Mouse (Mus musculus) retina, postnatal 7 days (tissue): ENCODE results near the gene Rock2.
A peak's percentile ranks its signal among the peaks of the same experiment; 100 is the strongest.

Experiments used
- DNase-seq: peaks from one replicate; pipeline ENCODE4 v3.0.0-alpha.2; 2012; ENCODE audit warnings: low read depth, low spot score

Gene Rock2

DNA sequence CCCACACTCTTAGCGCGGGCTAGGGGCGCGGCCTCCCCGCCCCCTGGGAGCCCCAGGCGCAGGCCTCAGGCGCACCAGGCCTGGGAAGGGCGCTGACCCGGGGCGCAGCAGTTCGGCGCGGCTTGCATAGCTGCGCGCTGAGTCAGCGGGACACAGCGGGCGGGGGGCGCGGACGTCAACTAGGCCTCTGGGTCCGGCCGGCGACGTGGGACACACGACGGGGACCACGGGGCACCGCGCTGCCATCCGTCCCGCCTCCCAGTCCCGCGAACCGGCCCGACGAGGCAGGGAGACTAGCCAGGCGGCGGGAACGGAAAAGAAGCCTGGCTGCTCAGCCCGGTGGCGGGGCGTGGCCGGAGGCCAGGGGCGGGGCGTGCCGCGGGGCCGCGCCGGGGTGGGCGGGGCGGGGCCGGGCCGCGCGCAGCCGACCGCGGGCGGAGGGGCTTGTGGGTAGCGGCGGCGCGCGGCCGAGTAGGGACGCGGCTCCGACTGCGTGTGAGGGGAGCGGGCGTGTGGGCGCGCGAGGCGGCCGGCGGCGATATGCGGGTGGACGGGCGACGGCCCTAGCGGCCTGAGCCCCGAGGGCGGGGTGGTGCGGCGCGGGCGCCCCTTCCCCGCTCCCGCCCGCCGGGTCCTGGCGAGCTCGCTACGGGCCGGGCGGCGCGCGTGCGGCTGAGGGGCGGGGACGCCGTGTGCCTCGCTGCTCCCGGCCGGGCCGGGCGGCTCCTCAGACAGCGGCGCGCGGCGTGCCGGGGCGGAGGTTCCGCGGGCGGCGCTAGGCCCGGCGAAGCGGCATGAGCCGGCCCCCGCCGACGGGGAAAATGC is at the start of gene Rock2:
Gene Rock2 (plus strand): TSS at position 500 of the 825 bp plus-strand sequence.
- peak; percentile 78 for DNase-seq

DNA sequence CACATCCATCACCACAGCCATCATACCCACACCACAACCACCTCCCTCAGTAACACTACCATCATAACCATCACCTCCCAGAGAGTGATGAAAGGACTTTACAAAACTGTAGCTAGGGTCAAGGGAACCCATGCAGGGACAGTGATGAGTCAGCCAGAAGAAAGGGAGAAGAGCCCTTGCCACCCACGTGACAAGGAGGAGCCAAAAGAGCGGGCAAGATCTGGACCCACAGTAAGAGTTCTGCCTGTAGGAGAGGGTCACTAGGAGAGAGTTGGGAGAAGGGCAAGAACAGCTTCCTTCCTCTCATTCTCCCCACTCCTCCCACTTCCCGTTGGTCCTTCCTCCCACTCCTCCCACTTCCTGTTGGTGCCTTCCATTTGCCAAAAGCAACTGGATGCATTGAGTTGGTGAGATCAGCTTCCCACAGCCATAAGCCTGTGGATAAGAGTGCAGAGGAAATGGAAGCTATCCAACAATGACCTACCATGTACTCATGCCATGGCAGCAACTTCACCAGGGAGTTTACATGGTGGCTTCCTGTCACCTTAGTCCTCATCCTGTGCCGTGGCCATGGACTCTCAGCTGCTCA is 47.4 kb upstream of the Rock2 start:
- DNase-seq: no peak

DNA sequence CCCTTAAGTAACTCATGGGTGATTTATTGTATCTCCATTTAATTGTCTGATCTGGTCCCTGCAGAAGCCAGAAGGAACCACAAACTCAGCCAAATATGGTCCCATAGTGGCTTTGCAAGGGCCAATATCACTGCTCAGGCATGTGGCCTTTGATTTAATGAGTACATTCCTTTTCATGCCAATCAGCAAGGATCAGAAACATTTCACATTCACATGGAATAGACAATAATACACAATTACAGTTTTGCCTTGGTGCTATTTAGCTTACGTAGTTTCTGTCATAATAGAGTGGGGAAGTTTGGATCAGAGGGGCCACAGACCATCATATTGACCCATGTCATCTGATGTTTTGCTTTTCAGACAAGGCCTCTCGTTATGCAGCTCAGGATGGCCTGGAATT is 46.2 kb upstream of the Rock2 start:
- no peak for DNase-seq

- no peak for DNase-seq
These were observed 44.9 kb upstream of the Rock2 start for GRCm38 (mm10) chr12:16849821-16850220.

DNA sequence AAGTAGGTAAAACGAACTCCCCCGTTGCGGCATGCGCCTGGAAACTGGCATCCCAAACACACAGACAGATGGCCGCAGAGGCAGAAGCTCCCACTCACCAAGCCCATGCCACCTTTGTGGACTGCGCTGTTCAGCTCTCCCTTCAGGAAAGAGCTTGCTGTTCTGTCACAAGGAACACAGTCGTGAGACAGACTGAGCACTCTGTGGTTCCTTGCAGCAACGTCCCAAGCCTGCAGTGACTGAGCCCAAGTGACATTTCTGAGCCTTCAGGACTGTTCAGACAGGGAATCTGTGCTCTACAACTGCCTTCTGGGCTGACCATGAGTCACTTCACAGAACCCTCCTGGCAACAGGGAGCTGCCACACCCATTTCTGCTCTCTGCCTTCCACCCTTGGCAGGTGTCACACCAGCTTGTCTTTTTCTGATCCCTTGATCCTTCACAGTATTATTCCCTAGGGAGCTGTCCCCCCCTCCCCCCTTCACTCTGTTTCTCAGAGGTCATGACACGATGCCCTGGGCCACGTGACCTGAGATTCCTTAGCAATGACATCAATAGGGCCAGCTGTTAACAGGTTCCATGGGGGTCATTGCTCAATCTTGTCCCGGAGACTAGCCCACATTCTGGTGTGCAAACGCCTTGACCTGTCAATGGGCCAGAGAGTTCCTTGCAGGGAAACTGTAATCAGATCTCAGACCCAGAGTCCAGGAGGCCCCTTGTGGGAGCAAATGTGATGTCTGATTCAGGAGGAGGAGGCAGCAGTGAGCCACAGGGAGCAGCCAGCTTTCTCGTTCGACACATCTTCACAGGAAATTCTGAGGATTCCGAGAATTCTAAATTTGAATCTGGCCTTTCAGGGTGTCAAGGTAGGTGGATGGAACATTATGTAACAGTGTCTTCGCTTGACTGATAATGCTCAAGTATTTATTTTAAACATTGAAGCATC is 44.0 kb upstream of the Rock2 start:
- DNase-seq: no peak

GRCm38 (mm10) chr12:16853431-16854165 is 41.1 kb upstream of the Rock2 start:
- no peak for DNase-seq

- DNase-seq: no peak
These were observed 38.9 kb upstream of the Rock2 start for GRCm38 (mm10) chr12:16855632-16856305.

GRCm38 (mm10) chr12:16856306-16856679 is 38.4 kb upstream of the Rock2 start:
- DNase-seq: no peak

GRCm38 (mm10) chr12:16858081-16858480 is 36.6 kb upstream of the Rock2 start:
- DNase-seq: no peak

DNA sequence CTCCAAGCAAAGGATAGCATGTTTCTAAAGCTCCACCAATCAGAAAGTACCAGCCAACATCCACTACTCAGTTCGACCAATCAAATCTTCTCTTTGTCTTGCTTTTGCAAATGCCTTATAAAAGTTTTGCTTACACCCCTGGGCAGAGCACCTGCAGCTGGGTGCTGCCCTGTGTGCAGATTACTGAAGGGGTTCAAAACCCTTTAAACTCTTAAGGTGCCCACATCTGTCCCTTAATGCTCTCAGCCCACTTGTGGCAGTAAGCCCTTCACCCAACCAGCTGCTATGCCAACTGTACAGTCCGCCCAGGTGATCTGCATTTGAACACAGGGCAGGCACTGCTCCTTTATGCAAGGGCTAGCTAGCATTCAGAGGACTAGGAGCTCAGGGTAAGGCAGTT is 34.9 kb upstream of the Rock2 start:
- DNase-seq: no peak

GRCm38 (mm10) chr12:16860533-16860932 is 34.2 kb upstream of the Rock2 start:
- DNase-seq: no peak

DNA sequence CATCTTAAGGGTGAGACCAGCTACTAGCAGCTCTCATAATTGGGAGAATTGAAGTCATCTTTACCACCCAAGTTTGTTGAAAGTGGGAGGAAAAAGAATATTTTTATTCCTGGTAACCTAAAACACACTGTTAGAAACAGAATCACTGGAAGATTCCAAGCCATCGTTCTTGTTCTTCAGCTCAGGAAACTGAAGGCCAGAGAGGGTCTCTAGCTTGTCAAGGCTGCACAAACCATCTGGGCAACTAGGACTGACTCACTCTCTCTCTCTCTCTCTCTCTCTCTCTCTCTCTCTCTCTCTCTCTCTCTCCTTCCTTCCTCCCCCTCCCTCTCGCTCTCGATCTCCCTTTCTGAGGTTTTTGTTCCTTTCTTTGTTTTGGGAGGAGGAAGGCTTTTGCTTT is 33.7 kb upstream of the Rock2 start:
- no peak for DNase-seq

DNA sequence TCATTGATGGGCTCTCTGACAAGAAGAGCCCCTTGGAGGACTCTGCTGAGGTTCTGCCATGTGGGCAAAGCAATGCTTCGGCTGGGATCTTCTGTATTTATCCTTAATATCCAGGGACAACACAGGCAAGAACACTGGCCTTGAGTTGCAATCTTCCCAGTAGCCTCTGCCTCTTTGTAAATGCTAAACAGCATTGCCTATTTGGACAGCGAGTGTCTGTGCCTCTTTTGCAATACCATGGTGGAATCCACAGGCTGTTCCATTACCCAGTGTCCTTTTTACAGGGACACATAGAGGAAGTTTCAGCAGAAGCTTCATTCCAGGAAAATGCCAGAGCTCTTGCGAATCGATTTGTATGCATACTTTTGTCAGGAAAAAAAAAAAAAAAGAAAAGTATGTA is 30.2 kb upstream of the Rock2 start:
- no peak for DNase-seq

DNA sequence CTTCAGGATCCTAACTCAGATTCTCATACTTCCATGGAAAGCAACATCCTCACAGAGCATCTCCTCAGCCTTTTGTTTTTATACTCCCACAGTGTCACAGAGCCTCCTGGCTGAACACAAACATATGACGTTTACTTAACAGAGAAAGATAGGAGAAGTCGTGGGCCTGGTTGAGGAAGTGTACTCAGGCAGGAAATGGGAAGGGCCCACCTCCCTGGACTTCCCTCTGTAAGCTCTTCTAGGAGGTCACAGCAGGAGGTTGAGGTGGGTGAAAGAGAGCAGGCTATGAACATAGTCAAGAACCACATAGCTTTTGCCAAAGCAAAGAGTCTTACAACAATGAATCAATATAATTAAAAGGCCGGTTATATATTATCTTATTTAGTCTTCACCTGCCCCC is 28.8 kb upstream of the Rock2 start:
- no peak for DNase-seq

- DNase-seq: no peak
These were observed 28.2 kb upstream of the Rock2 start for GRCm38 (mm10) chr12:16866460-16866859.

GRCm38 (mm10) chr12:16867306-16867705 is 27.4 kb upstream of the Rock2 start:
- no peak for DNase-seq

DNA sequence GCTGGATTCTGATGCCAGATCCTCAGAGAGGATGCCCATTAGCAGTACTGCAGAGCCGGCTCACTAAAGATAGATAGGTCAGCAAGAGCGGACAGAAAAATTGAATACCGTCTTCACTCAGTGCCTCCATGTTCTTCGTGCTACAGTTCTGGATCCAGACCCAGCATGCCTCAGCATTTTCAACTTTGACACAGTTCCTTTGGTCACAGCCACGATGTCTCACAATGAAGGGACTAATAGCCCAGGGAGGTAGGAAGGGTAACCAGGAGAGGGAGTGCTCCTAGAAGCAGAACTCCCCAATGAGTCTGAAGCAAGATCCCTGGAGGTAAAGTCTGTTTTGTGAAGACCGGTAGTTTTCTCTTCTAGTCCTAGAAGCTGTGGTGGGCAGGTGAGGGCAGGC is 26.1 kb upstream of the Rock2 start:
- DNase-seq: no peak

DNA sequence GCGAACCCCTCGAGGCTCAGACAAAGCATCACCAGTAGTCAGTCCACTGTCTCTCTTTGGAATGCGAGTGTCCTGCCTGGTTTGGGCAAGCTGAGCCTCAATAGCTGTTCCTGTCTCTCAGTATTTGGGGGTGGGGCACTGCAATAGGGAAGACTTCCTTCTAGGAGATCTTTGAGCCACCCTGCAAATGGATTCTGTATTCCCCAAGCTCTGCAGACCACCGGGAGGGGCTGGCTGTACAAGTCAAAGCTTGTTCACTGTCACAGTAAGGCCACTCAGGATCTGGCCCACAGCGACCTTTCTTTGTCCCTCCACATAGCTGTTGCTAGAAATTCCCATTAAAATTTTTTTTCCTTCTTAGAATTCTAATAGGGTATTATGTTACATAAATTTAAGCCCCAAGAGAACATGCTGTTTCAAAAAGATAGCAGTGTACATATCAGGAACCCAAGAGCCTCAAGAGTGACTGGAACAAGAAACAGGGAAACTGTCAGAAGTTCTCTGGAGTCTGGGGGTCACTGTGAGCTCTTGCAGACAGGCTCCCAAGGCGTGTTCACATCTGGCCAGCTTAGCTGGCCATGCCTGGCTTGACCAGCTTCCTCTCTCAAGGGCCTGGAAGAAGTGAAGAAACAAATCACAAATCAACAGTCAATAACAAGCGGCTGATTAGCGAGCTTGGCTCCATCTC is 25.5 kb upstream of the Rock2 start:
- DNase-seq: no peak

DNA sequence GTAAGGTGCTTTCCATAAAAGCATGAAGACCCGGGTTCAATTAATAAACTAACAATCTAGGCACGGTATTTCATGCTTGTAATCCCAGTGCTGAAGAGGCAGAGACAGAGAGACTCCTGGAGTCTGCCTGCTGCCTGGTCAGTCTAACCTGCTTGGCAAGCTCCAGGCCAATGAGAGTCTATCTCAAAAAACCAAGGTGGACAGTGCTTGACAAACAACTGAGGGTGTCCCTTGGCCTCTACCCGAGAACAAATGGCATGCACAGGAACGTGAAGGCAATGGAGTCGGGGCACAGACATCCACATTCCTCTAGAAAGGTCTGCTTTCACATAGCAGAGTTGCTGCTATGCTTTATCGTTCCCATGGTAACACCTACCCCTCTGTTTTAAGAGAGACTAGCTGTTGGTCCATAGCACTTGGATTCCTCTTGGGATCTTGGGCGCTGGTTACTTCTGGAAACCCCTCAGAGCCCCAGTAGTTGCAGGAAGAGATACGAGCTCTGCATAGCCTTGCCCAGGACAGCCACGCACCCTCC is 24.8 kb upstream of the Rock2 start:
- no peak for DNase-seq

GRCm38 (mm10) chr12:16870405-16871068 is 24.2 kb upstream of the Rock2 start:
- no peak for DNase-seq
